Mouse (Mus musculus) midbrain, embryonic 16.5 days (tissue): ENCODE results near the gene Sema3e. TPM values are rescaled to one million over a fixed set of nuclear protein-coding genes. Genes with fewer than 3 reads are reported as not detected.

Experiments
- ATAC-seq: fragments of 200-750 bp; cut with Nextera tagmentation; 2 replicates; pipeline ENCODE4 v1.8.0; 2017; ENCODE audit warnings: moderate TSS enrichment
- H3K27ac ChIP-seq: fragments of 300-500 bp; sonication (generic); 2 replicates; pipeline ENCODE4 v1.5.1; 2014; ENCODE audit warnings: mild to moderate bottlenecking, low read length, mixed read lengths
- H3K27me3 ChIP-seq: fragments of 300-500 bp; sonication (generic); 2 replicates; pipeline ENCODE4 v1.6.1; 2014; ENCODE audit warnings: low read depth, low read length, mixed read lengths; ENCODE audit not compliant: control insufficient read depth, insufficient read depth
- H3K36me3 ChIP-seq: fragments of 300-500 bp; sonication (generic); 2 replicates; pipeline ENCODE4 v1.6.1; 2014; ENCODE audit warnings: mild to moderate bottlenecking, low read length, moderate library complexity, mixed read lengths; ENCODE audit not compliant: control insufficient read depth, insufficient read depth
- H3K4me1 ChIP-seq: fragments of 300-500 bp; sonication (generic); 2 replicates; pipeline ENCODE4 v1.6.1; 2014; ENCODE audit warnings: mild to moderate bottlenecking, low read length, mixed read lengths; ENCODE audit not compliant: control insufficient read depth, insufficient read depth
- H3K4me2 ChIP-seq: fragments of 300-500 bp; sonication (generic); 2 replicates; pipeline ENCODE4 v1.6.1; 2014; ENCODE audit warnings: mild to moderate bottlenecking, low read length, mixed read lengths
- H3K4me3 ChIP-seq: fragments of 300-500 bp; sonication (generic); 2 replicates; pipeline ENCODE4 v1.5.1; 2014; ENCODE audit warnings: low read depth, mild to moderate bottlenecking, low read length, moderate library complexity, mixed read lengths
- H3K9ac ChIP-seq: fragments of 300-500 bp; sonication (generic); 2 replicates; pipeline ENCODE4 v1.6.1; 2014; ENCODE audit warnings: low read depth, low read length, mixed read lengths
- H3K9me3 ChIP-seq: fragments of 300-500 bp; sonication (generic); replicated peaks from 2 replicates; pipeline ENCODE4 v1.6.1; 2014; ENCODE audit warnings: mild to moderate bottlenecking, low read length, mixed read lengths; ENCODE audit not compliant: control insufficient read depth, poor library complexity, severe bottlenecking
- WGBS: fragments of 180-500 bp; shearing (Covaris S2); extraction: QIAGEN DNeasy Blood & Tissue Kit; methylation state at CpG from one replicate; pipeline ENCODE4 v1.1.7; 2014; 5-methylcytosine and 5-hydroxymethylcytosine counted together
- polyA plus RNA-seq: library from polyadenylated mRNA; unstranded; fragments of >200 nt; fragmentation: Nextera tagmentation; extraction: Ambion mirVana; gene quantifications from 2 replicates; pipeline ENCODE4 v1.2.1, GENCODE M21; 2015

Sema3e gene
- 3.4 and 4.1 TPM in 2 replicates for polyA plus RNA-seq

GRCm38 (mm10) chr5:14025205-14026124, at the start of gene Sema3e:
TSS of gene Sema3e (plus strand) at chr5:14025276.
- H3K9me3 ChIP-seq, result no peaks in the 10 kb centered on the region; the same call in 1 of the 2 replicates
- no peak within 1 kb of the TSS for H3K27ac ChIP-seq
- peaks cover 4% of the 10 kb centered on the region; the same call in 1 of the 2 replicates for H3K4me1 ChIP-seq
- peak within 1 kb of the TSS; percentile 67 for H3K9ac ChIP-seq
- no peaks in the 10 kb centered on the region for H3K27me3 ChIP-seq
- no peaks in the 10 kb centered on the region for H3K36me3 ChIP-seq
- H3K4me3 ChIP-seq, result peak within 1 kb of the TSS; percentile 53
- peak; percentile 90 for ATAC-seq
- under 1% methylated on average over 47 of the region's 47 CpGs for WGBS
- H3K4me2 ChIP-seq, result peak within 1 kb of the TSS; percentile 92

- H3K36me3 ChIP-seq, result no peaks in the 10 kb centered on the region
- no peaks in the 10 kb centered on the region for H3K27me3 ChIP-seq
- WGBS, result 88% methylated on average over 3 of the region's 3 CpGs
- no peak overlapping the region for H3K4me2 ChIP-seq
- H3K9ac ChIP-seq, result no peak overlapping the region
- ATAC-seq, result no peak
- no peak overlapping the region for H3K27ac ChIP-seq
- no peaks in the 10 kb centered on the region for H3K4me1 ChIP-seq
- H3K9me3 ChIP-seq, result no peaks in the 10 kb centered on the region
- H3K4me3 ChIP-seq, result no peak overlapping the region
Measured at GRCm38 (mm10) chr5:13977576-13977975, 47.5 kb upstream of the Sema3e start.

- no peaks in the 10 kb centered on the region for H3K4me1 ChIP-seq
- no peaks in the 10 kb centered on the region for H3K27me3 ChIP-seq
- no peak overlapping the region for H3K27ac ChIP-seq
- H3K4me3 ChIP-seq, result no peak overlapping the region
- H3K36me3 ChIP-seq, result no peaks in the 10 kb centered on the region
- no peak overlapping the region for H3K4me2 ChIP-seq
- WGBS, result 93% methylated on average over 4 of the region's 4 CpGs
- no peaks in the 10 kb centered on the region for H3K9me3 ChIP-seq
- ATAC-seq, result no peak
- no peak overlapping the region for H3K9ac ChIP-seq
Measured at GRCm38 (mm10) chr5:13979156-13979555, 45.9 kb upstream of the Sema3e start.

- Histone ChIP-seq H3K27me3 (no peaks in the 10 kb centered on the region), H3K4me3 (no peak overlapping the region), H3K9ac (no peak overlapping the region), H3K4me2 (no peak overlapping the region), H3K27ac (no peak overlapping the region), H3K9me3 (no peaks in the 10 kb centered on the region), H3K36me3 (no peaks in the 10 kb centered on the region), H3K4me1 (no peaks in the 10 kb centered on the region)
- peak; percentile 87 for ATAC-seq
- WGBS, result 19% methylated on average over 7 of the region's 7 CpGs
Measured at GRCm38 (mm10) chr5:13982417-13983054, 42.5 kb upstream of the Sema3e start.

- no peak overlapping the region for H3K9ac ChIP-seq
- 83% methylated on average over 4 of the region's 4 CpGs for WGBS
- H3K4me2 ChIP-seq, result no peak overlapping the region
- H3K9me3 ChIP-seq, result no peaks in the 10 kb centered on the region
- no peak overlapping the region for H3K4me3 ChIP-seq
- H3K27ac ChIP-seq, result no peak overlapping the region
- ATAC-seq, result no peak
- H3K36me3 ChIP-seq, result no peaks in the 10 kb centered on the region
- no peaks in the 10 kb centered on the region for H3K4me1 ChIP-seq
- H3K27me3 ChIP-seq, result no peaks in the 10 kb centered on the region
Measured at GRCm38 (mm10) chr5:13983608-13984007, 41.5 kb upstream of the Sema3e start.

- no peak overlapping the region for H3K27ac ChIP-seq
- H3K9me3 ChIP-seq, result no peaks in the 10 kb centered on the region
- no peaks in the 10 kb centered on the region for H3K4me1 ChIP-seq
- H3K4me3 ChIP-seq, result no peak overlapping the region
- ATAC-seq, result no peak
- no peak overlapping the region for H3K4me2 ChIP-seq
- H3K27me3 ChIP-seq, result no peaks in the 10 kb centered on the region
- H3K36me3 ChIP-seq, result no peaks in the 10 kb centered on the region
- WGBS, result 87% methylated on average over 3 of the region's 3 CpGs
- no peak overlapping the region for H3K9ac ChIP-seq
Measured at GRCm38 (mm10) chr5:13985669-13986068, 39.4 kb upstream of the Sema3e start.

GRCm38 (mm10) chr5:13987123-13987522, 38.0 kb upstream of the Sema3e start:
- ATAC-seq, result no peak
- no peaks in the 10 kb centered on the region for H3K9me3 ChIP-seq
- no peak overlapping the region for H3K4me3 ChIP-seq
- WGBS, result 84% methylated on average over 1 of the region's 1 CpGs
- H3K36me3 ChIP-seq, result no peaks in the 10 kb centered on the region
- no peaks in the 10 kb centered on the region for H3K4me1 ChIP-seq
- H3K27ac ChIP-seq, result no peak overlapping the region
- no peaks in the 10 kb centered on the region for H3K27me3 ChIP-seq
- H3K9ac ChIP-seq, result no peak overlapping the region
- H3K4me2 ChIP-seq, result no peak overlapping the region

- ATAC-seq, result no peak
- no peaks in the 10 kb centered on the region for H3K4me1 ChIP-seq
- H3K27me3 ChIP-seq, result no peaks in the 10 kb centered on the region
- H3K27ac ChIP-seq, result no peak overlapping the region
- H3K9me3 ChIP-seq, result no peaks in the 10 kb centered on the region
- no peaks in the 10 kb centered on the region for H3K36me3 ChIP-seq
- no peak overlapping the region for H3K4me2 ChIP-seq
- WGBS, result 74% methylated on average over 2 of the region's 2 CpGs
- H3K9ac ChIP-seq, result no peak overlapping the region
- no peak overlapping the region for H3K4me3 ChIP-seq
Measured at GRCm38 (mm10) chr5:13988023-13988422, 37.1 kb upstream of the Sema3e start.
